Mouse (Mus musculus) liver, embryonic 11.5 days (tissue): ENCODE measurements around the gene Hist1h2af. TPM values are rescaled to one million over a fixed set of nuclear protein-coding genes. Genes with fewer than 3 reads are reported as not detected.
A peak's percentile ranks its signal among the peaks of the same experiment; 100 is the strongest.
"Not testable (repeated sequence)": the region's sequence is repeated elsewhere in the genome, so short reads cannot be mapped to it uniquely, and the experiment has no call there.

Source experiments
- ATAC-seq: fragments of 200-750 bp; cut with Nextera tagmentation; replicated peaks from 2 replicates; pipeline ENCODE4 v1.8.0; 2017; ENCODE audit warnings: moderate number of reproducible peaks, mild to moderate bottlenecking, moderate TSS enrichment, moderate library complexity; ENCODE audit not compliant: low FRiP score
- DNase-seq: peaks from one replicate; pipeline ENCODE4 v3.0.0-alpha.2; 2017; ENCODE audit warnings: low spot score
- H3K27ac ChIP-seq: fragments of 300-500 bp; sonication (generic); 2 replicates; pipeline ENCODE4 v1.5.1; 2014; ENCODE audit warnings: mild to moderate bottlenecking, low read depth, low read length, control low read depth
- H3K27me3 ChIP-seq: fragments of 300-500 bp; sonication (generic); replicated peaks from 2 replicates; pipeline ENCODE4 v1.6.1; 2014; ENCODE audit warnings: low read length, mixed read lengths; ENCODE audit not compliant: control insufficient read depth, insufficient read depth
- H3K36me3 ChIP-seq: fragments of 300-500 bp; sonication (generic); 2 replicates; pipeline ENCODE4 v1.6.1; 2014; ENCODE audit warnings: mild to moderate bottlenecking, low read length, moderate library complexity, mixed read lengths; ENCODE audit not compliant: control insufficient read depth, insufficient read depth
- H3K4me1 ChIP-seq: fragments of 300-500 bp; sonication (generic); replicated peaks from 2 replicates; pipeline ENCODE4 v1.6.1; 2014; ENCODE audit warnings: low read length, mixed read lengths; ENCODE audit not compliant: control insufficient read depth, insufficient read depth
- H3K4me2 ChIP-seq: fragments of 300-500 bp; sonication (generic); 2 replicates; pipeline ENCODE4 v1.6.1; 2014; ENCODE audit warnings: mild to moderate bottlenecking, control low read depth, moderate library complexity
- H3K4me3 ChIP-seq: fragments of 300-500 bp; sonication (generic); 2 replicates; pipeline ENCODE4 v1.5.1; 2014; ENCODE audit warnings: low read depth, low read length, control low read depth
- H3K9ac ChIP-seq: fragments of 300-500 bp; sonication (generic); 2 replicates; pipeline ENCODE4 v1.6.1; 2014; ENCODE audit warnings: low read depth, low read length, control low read depth
- H3K9me3 ChIP-seq: fragments of 300-500 bp; sonication (generic); 2 replicates; pipeline ENCODE4 v1.6.1; 2016; ENCODE audit warnings: low read length, inconsistent platforms, mixed read lengths; ENCODE audit not compliant: control insufficient read depth
- WGBS: fragments of 180-500 bp; shearing (Covaris S2); extraction: QIAGEN DNeasy Blood & Tissue Kit; methylation state at CpG from one replicate; pipeline ENCODE4 v1.1.7; 2014; 5-methylcytosine and 5-hydroxymethylcytosine counted together
- polyA plus RNA-seq: library from polyadenylated mRNA; unstranded; fragments of >200 nt; fragmentation: Nextera tagmentation; extraction: Ambion mirVana; gene quantifications from 2 replicates; pipeline ENCODE4 v1.2.1, GENCODE M21; 2014

Gene Hist1h2af
- polyA plus RNA-seq, 1 experiment from 2014 or later: 5.1 TPM

- ATAC-seq (no peak), DNase-seq (no peak)
- Histone ChIP-seq H3K4me3 (peak overlapping the region; percentile 65), H3K4me2 (peak overlapping the region; percentile 88), H3K27me3 (no peaks in the 10 kb centered on the region), H3K9ac (peak overlapping the region; percentile 94), H3K4me1 (peaks cover 17% of the 10 kb centered on the region), H3K9me3 (no peaks in the 10 kb centered on the region), H3K36me3 (no peaks in the 10 kb centered on the region), H3K27ac (peak overlapping the region; percentile 100; the same call in 1 of the 2 replicates)
- 22% methylated on average over 2 of the region's 2 CpGs for WGBS
These were observed 4.1 kb upstream of the Hist1h2af start for GRCm38 (mm10) chr13:23529480-23530165.

GRCm38 (mm10) chr13:23530181-23530900 lies 3.4 kb upstream of the Hist1h2af start:
- Histone ChIP-seq H3K9me3 (no peaks in the 10 kb centered on the region), H3K4me3 (peak overlapping the region; percentile 65), H3K27ac (peak overlapping the region; percentile 100), H3K4me1 (peaks cover 17% of the 10 kb centered on the region), H3K4me2 (peak overlapping the region; percentile 88), H3K9ac (peak overlapping the region; percentile 94), H3K27me3 (no peaks in the 10 kb centered on the region), H3K36me3 (no peaks in the 10 kb centered on the region)
- WGBS: under 1% methylated on average over 20 of the region's 20 CpGs
- ATAC-seq (no peak), DNase-seq (no peak)

- Histone ChIP-seq H3K27me3 (no peaks in the 10 kb centered on the region), H3K4me3 (peak within 1 kb of the TSS; percentile 65), H3K4me1 (peaks cover 15% of the 10 kb centered on the region), H3K4me2 (peak within 1 kb of the TSS; percentile 88), H3K36me3 (no peaks in the 10 kb centered on the region), H3K9ac (peak within 1 kb of the TSS; percentile 94), H3K9me3 (no peaks in the 10 kb centered on the region), H3K27ac (peak within 1 kb of the TSS; percentile 100)
- under 1% methylated on average over 54 of the region's 70 CpGs for WGBS
- DNase-seq (peak; percentile 96), ATAC-seq (peak; percentile 67)
These were observed 2.5 kb upstream of the Hist1h2af start, which contains the start of gene Hist1h4h for GRCm38 (mm10) chr13:23530901-23531875. Gene Hist1h4h, plus strand, starts transcription at chr13:23531050.

DNA sequence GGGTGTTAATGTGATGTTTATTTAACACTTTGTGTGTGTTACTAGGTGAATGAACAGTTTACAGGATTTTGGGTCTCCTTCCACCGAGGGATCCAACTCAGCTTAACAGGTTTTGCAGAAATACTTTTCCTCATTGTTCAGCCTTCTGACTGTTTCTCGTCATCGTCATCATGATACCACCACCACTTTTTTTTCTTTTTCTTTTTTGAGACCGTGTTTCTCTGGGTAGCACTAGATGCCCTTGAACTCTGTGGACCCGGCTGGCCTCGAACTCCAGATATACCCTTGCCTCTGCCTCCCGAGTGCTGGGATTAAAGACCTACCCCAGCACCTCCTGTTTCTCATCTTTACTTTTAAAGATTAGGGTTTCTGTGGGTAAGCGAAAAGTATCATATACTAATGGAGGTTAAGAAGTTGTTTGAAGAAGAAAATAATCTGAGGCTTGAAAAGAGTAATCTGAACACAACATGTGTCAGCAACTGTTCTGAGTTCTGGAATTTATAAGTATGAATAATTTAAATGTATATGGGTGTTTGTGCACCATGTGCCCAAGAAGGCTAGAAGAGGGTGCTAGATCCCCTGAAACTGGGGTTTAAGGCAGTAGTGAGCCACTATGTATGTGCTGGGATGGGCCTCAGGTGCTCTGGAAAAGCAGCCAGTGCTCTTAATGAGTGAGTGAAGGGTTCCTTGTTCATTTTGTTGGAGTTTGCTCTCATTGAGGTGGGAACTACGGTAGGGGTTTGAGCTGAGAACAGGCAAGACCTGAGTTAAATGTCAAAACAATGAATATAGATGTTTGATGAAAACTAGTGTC lies 1.2 kb upstream of the Hist1h2af start:
- Histone ChIP-seq H3K4me2 (peak overlapping the region; percentile 88), H3K4me1 (peaks cover 16% of the 10 kb centered on the region), H3K9me3 (no peaks in the 10 kb centered on the region), H3K27ac (peak overlapping the region; percentile 100), H3K4me3 (peak overlapping the region; percentile 65), H3K9ac (peak overlapping the region; percentile 94), H3K36me3 (no peaks in the 10 kb centered on the region), H3K27me3 (no peaks in the 10 kb centered on the region)
- ATAC-seq: no peak
- no peak for DNase-seq
- 21% methylated on average over 9 of the region's 9 CpGs for WGBS

GRCm38 (mm10) chr13:23534368-23535131 lies 844 bp downstream of the Hist1h2af start:
- Histone ChIP-seq H3K4me3 (peak overlapping the region; percentile 65), H3K9ac (peak overlapping the region; percentile 94), H3K36me3 (no peaks in the 10 kb centered on the region), H3K4me2 (peak overlapping the region; percentile 88), H3K9me3 (no peaks in the 10 kb centered on the region), H3K27me3 (no peaks in the 10 kb centered on the region), H3K4me1 (peaks cover 14% of the 10 kb centered on the region), H3K27ac (peak overlapping the region; percentile 100)
- under 1% methylated on average over 15 of the region's 15 CpGs for WGBS
- DNase-seq (no peak), ATAC-seq (peak; percentile 26; the same call in 1 of the 2 replicates)

DNA sequence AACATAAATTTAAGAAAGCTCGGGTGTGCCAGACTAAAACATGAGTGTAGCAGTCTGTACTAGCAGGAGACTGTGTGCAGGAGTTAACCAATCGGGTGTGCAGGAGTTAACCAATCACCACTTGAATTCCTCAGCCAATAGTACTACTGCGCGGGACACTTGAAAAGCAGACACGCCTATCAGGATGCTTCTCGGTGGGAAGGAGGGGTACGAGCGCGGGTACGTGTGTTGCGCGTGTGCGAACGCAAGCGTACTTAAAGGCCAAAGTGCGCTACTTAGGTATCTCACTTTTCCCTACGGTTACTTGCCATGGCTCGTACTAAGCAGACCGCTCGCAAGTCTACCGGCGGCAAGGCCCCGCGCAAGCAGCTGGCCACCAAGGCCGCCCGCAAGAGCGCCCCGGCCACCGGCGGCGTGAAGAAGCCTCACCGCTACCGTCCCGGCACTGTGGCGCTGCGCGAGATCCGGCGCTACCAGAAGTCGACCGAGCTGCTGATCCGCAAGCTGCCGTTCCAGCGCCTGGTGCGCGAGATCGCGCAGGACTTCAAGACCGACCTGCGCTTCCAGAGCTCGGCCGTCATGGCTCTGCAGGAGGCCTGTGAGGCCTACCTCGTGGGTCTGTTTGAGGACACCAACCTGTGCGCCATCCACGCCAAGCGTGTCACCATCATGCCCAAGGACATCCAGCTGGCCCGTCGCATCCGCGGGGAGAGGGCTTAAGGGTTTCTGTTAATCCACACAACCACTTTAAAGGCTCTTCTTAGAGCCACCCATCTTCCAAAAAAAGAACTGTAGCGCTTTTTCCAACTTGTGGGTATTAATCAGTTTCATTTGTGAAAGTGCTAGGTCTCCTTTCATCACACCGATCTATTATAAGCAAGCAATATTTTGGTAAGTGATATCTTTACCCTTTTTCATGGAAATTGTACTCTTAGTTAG lies 1.7 kb downstream of the Hist1h2af start, which contains the start of gene Hist1h3g:
TSS of gene Hist1h3g (plus strand) at position 286 of the 939 bp plus-strand sequence.
- Histone ChIP-seq H3K9ac (peak within 1 kb of the TSS; percentile 94), H3K27ac (peak within 1 kb of the TSS; percentile 100), H3K4me1 (peaks cover 15% of the 10 kb centered on the region), H3K4me2 (peak within 1 kb of the TSS; percentile 88), H3K4me3 (peak within 1 kb of the TSS; percentile 65)
- ATAC-seq (peak; percentile 84), DNase-seq (peak; percentile 90)
- H3K36me3 ChIP-seq, H3K9me3 ChIP-seq, H3K27me3 ChIP-seq: not testable (repeated sequence)
- under 1% methylated on average over 45 of the region's 62 CpGs for WGBS
